Mouse (Mus musculus) ES-Bruce4 (cell line): ENCODE results near the gene Hist2h3c1. TPM values are rescaled to one million over a fixed set of nuclear protein-coding genes. Genes with fewer than 3 reads are reported as not detected.
"Not testable (repeated sequence)": the region's sequence is repeated elsewhere in the genome, so short reads cannot be mapped to it uniquely, and the experiment has no call there.

Experiments used
- H3K27ac ChIP-seq: 2 replicates; pipeline ENCODE4 v1.5.1; 2012; ENCODE audit warnings: low read length, inconsistent platforms; ENCODE audit not compliant: insufficient read depth
- H3K27me3 ChIP-seq: 2 replicates; pipeline ENCODE4 v1.6.1; 2012; ENCODE audit warnings: mild to moderate bottlenecking, low read length, inconsistent platforms; ENCODE audit not compliant: control insufficient read depth, poor library complexity, insufficient read depth, severe bottlenecking
- H3K36me3 ChIP-seq: 2 replicates; pipeline ENCODE4 v1.6.1; 2012; ENCODE audit warnings: inconsistent platforms, mild to moderate bottlenecking, low read length, moderate library complexity; ENCODE audit not compliant: control insufficient read depth, poor library complexity, insufficient read depth, severe bottlenecking
- H3K4me1 ChIP-seq: one replicate; pipeline ENCODE4 v1.8.1; 2011; ENCODE audit warnings: low read length; ENCODE audit not compliant: control insufficient read depth, insufficient read depth
- H3K4me3 ChIP-seq: 2 replicates; pipeline ENCODE4 v1.5.1; 2011; ENCODE audit warnings: low read depth, mild to moderate bottlenecking, low read length
- H3K9ac ChIP-seq: 2 replicates; pipeline ENCODE4 v1.6.1; 2012; ENCODE audit warnings: low read depth, mild to moderate bottlenecking, inconsistent platforms; ENCODE audit not compliant: poor library complexity, severe bottlenecking
- H3K9me3 ChIP-seq: replicated peaks from 2 replicates; pipeline ENCODE4 v1.6.1; 2012; ENCODE audit warnings: mild to moderate bottlenecking, low read length, inconsistent platforms; ENCODE audit not compliant: control insufficient read depth, poor library complexity, insufficient read depth, severe bottlenecking
- CTCF ChIP-seq: IDR thresholded peaks from one replicate; pipeline ENCODE4 v1.8.1; 2011; ENCODE audit warnings: low read depth, low read length
- EP300 ChIP-seq: IDR thresholded peaks from 2 replicates; pipeline ENCODE4 v1.6.1; 2011; ENCODE audit warnings: low read depth, low read length; ENCODE audit not compliant: insufficient read depth
- POLR2A ChIP-seq: IDR thresholded peaks from one replicate; pipeline ENCODE4 v1.8.1; 2011; ENCODE audit warnings: low read length; ENCODE audit not compliant: insufficient read depth
- polyA plus RNA-seq: library from polyadenylated mRNA; stranded (reverse); fragments of >200 nt; gene quantifications from 2 replicates; pipeline ENCODE4 v1.2.4, GENCODE M21; 2011; ENCODE audit warnings: low read depth; ENCODE audit not compliant: missing spikeins, insufficient read depth, insufficient read length

Hist2h3c1 gene
- 1.3 and 3.0 TPM in 2 replicates for polyA plus RNA-seq

GRCm38 (mm10) chr3:96246427-96246856 lies at the start of gene Hist2h3c1:
Gene Hist2h3c1 (plus strand): TSS chr3:96246685.
- Histone ChIP-seq H3K4me3 (peak within 1 kb of the TSS; percentile 87), H3K9ac (peak within 1 kb of the TSS; percentile 99), H3K27ac (peak within 1 kb of the TSS; percentile 88)
- not testable (repeated sequence) for H3K27me3 ChIP-seq, H3K36me3 ChIP-seq, H3K9me3 ChIP-seq, H3K4me1 ChIP-seq

GRCm38 (mm10) chr3:96197129-96197749 lies 49.2 kb upstream of the Hist2h3c1 start:
- Histone ChIP-seq H3K36me3 (no peaks in the 10 kb centered on the region), H3K9me3 (no peaks in the 10 kb centered on the region), H3K27me3 (no peaks in the 10 kb centered on the region), H3K9ac (peak overlapping the region; percentile 61), H3K4me3 (peak overlapping the region; percentile 85), H3K4me1 (peaks cover 1% of the 10 kb centered on the region), H3K27ac (peak overlapping the region; percentile 47)
- peak; percentile 94 for TF ChIP-seq POLR2A
- TF ChIP-seq EP300: peak; percentile 41; the same call in 1 of the 2 replicates
- TF ChIP-seq CTCF: no peak

DNA sequence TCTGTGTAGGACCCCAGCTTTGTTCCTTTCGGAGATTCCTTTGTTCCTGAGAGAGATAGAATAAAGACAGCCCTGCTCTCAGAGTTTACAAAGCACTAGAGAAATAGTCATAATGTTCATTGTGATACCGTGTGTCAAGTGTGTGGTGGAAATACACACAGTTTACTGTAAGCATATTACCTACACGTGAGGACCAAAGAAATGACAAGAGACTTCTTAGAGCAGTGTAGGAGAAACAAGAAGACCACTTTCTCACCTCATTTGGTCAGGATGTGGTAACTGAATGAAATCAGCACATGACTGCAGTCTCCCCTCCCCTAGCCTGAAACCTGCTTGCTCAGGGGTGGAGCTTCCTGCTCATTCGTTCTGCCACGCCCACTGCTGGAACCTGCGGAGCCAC lies 48.3 kb upstream of the Hist2h3c1 start:
- Histone ChIP-seq H3K9ac (peak overlapping the region; percentile 85), H3K27ac (peak overlapping the region; percentile 79), H3K27me3 (no peaks in the 10 kb centered on the region), H3K36me3 (no peaks in the 10 kb centered on the region), H3K4me3 (peak overlapping the region; percentile 84), H3K4me1 (peaks cover 1% of the 10 kb centered on the region), H3K9me3 (no peaks in the 10 kb centered on the region)
- no peak for TF ChIP-seq CTCF
- TF ChIP-seq POLR2A: no peak
- TF ChIP-seq EP300: no peak

- H3K4me1 ChIP-seq, H3K36me3 ChIP-seq, H3K4me3 ChIP-seq, H3K27ac ChIP-seq, H3K9me3 ChIP-seq, H3K27me3 ChIP-seq: not testable (repeated sequence)
- H3K9ac ChIP-seq: 0 out of 2 replicates have a peak overlapping the region, but pooled peaks have one; percentile 7
These were observed 47.8 kb upstream of the Hist2h3c1 start for GRCm38 (mm10) chr3:96198601-96199251.

DNA sequence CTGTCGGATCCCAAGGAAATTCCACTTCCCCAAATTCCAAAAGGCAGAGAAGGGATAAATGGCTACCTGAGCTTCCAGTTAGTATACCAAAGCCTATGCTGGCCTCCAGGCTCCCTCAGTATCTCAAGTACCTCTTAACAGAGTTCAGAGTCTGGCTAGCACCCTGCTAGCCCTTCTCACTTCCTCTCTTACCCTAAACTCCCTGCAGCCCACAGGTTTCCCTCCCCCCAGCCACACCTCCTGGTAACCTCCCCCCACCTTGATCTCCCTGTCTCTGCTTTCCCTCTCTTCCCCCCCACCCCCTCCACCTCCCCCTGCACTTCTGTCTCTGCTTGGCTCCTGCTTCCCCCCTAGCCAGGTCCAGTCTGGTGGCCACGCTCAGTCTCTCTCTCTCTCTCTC lies 46.8 kb upstream of the Hist2h3c1 start:
- H3K9ac ChIP-seq: no peak overlapping the region
- H3K9me3 ChIP-seq: no peaks in the 10 kb centered on the region
- no peak overlapping the region for H3K4me3 ChIP-seq
- no peaks in the 10 kb centered on the region for H3K36me3 ChIP-seq
- no peak overlapping the region for H3K27ac ChIP-seq
- peaks cover 1% of the 10 kb centered on the region for H3K4me1 ChIP-seq
- TF ChIP-seq EP300 (no peak), POLR2A (no peak), CTCF (no peak)
- H3K27me3 ChIP-seq: no peaks in the 10 kb centered on the region

DNA sequence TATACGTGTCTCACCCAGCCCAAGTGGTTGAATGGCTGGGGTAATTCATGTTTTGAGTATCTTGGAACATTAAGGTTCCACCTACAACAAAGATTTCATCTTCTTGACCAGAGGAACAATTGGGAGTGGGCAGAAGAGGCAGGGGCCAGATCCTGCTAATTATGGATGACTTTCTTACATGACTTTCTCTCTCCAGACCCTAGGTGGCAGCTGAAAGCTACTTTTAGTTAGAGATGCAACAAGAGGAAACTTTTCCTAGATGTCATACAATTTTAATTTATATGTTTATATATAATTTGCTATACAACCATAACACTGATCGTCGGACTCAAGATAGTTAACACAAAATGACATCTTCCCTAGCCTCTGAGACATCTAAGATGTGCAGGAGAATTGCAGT lies 38.7 kb upstream of the Hist2h3c1 start:
- Histone ChIP-seq H3K36me3 (no peaks in the 10 kb centered on the region), H3K27ac (no peak overlapping the region), H3K9ac (no peak overlapping the region), H3K27me3 (peaks cover 1% of the 10 kb centered on the region; the same call in 1 of the 2 replicates), H3K4me3 (no peak overlapping the region), H3K9me3 (no peaks in the 10 kb centered on the region), H3K4me1 (no peaks in the 10 kb centered on the region)
- TF ChIP-seq POLR2A (no peak), EP300 (no peak), CTCF (no peak)
